Comparison of ENCODE assay signal across 18 mouse cellular contexts in the genomic region with DNA sequence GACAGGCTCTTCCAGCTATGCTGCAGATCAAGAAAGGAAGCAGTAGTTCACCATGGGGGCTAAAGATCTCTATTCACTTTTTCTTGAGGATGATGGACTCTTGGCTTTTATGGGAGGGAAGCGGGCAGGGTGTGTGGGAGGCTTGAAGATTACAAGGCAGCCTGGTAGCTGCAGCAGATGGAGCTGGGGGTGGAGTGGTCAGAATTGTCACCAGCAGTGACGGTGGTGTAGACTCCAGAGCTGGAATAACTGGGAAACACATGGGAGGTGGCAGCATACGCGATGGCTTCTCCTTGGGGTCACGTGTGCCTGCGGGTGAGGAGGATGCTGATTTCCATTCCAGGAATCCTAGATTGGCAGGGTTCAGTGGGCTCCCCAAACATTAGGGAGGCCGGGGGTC. TPM values are rescaled to one million over a fixed set of nuclear protein-coding genes. Genes with fewer than 3 reads are reported as not detected.
A peak's percentile ranks its signal among the peaks of the same experiment; 100 is the strongest.
DNase-seq lines count a peak whose midpoint lies in the region; ATAC-seq and TF ChIP-seq lines count a peak whose summit lies in the region.
"Had no signal": no experiment of that assay in that cellular context is flagged by ENCODE, and none has a peak within 500 bp of the region (broad histone marks: within the 10 kb centered on the region; RNA-seq: fewer than 3 reads in every experiment).

No protein-coding gene starts in this region.

- peaks cover 1% of the 10 kb centered on the region for H3K27me3 ChIP-seq in megakaryocyte, embryonic 14.5 days (replicated peaks)

- ATAC-seq in megakaryocyte, adult 5-6 weeks (ENCODE audit: poor library complexity, severe bottlenecking), result no peak
- ATAC-seq: inflammation-experienced regulatory T-cells, adult 6 months had no signal

- no peaks in the 10 kb centered on the region for H3K4me1 ChIP-seq in megakaryocyte, embryonic 14.5 days
- H3K4me1 ChIP-seq: embryonic facial prominence, embryonic 12.5 days; lung, embryonic 15.5 days had no signal

- no peaks in the 10 kb centered on the region for H3K9me3 ChIP-seq in megakaryocyte, embryonic 14.5 days
- H3K9me3 ChIP-seq: embryonic facial prominence, embryonic 12.5 days; lung, embryonic 15.5 days; neural tube, embryonic 13.5 days had no signal

- intact Hi-C loops in left cerebral cortex, postnatal 14 days (cut with DNase I), result no loop called here
- intact Hi-C loops in heart, postnatal 14 days (cut with DNase I), result no loop called here

- H3K27ac ChIP-seq in layer of hippocampus, adult 2 months, result peak overlapping the region; percentile 91
- H3K27ac ChIP-seq: embryonic facial prominence, embryonic 12.5 days; lung, embryonic 15.5 days; neural tube, embryonic 13.5 days had no signal

- TF ChIP-seq CTCF in layer of hippocampus, adult 2 months (conservative IDR thresholded peaks at IDR 0.05), result no peak

- peak overlapping the region; percentile 4 for H3K4me3 ChIP-seq in megakaryocyte, embryonic 14.5 days (replicated peaks)
- H3K4me3 ChIP-seq in layer of hippocampus, adult 2 months, result peak overlapping the region; percentile 61
- H3K4me3 ChIP-seq: embryonic facial prominence, embryonic 12.5 days; lung, embryonic 15.5 days; neural tube, embryonic 13.5 days had no signal

- H3K36me3 ChIP-seq in megakaryocyte, embryonic 14.5 days (replicated peaks; ENCODE audit: low read length), result no peaks in the 10 kb centered on the region
- H3K36me3 ChIP-seq: embryonic facial prominence, embryonic 12.5 days; G1E; lung, embryonic 15.5 days; neural tube, embryonic 13.5 days had no signal

- peak; percentile 42 to 67 for DNase-seq in layer of hippocampus, adult 2 months (ENCODE audit: low spot score in 2 of 2)
- peak; percentile 80 to 91 for DNase-seq in left cerebral cortex, postnatal 14 days (ENCODE audit: low spot score in 2 of 2)
- DNase-seq in adrenal gland, adult (ENCODE audit: inconsistent age in 2 of 2, low spot score in 1 of 2), result no peak
- DNase-seq in heart, postnatal 14 days, result no peak
- DNase-seq in retina, postnatal 1 day, result no peak
- DNase-seq: adrenal gland, adult 2 months; cerebellum, adult 11-12 months; cerebellum, postnatal 36 days; gastrocnemius, postnatal 14 days; heart, postnatal 4 days; kidney, adult 9 months had no signal

RNA-seq across cellular contexts. Expression of a gene that starts 3.8 kb away (rescaled TPM):
- 0.01 TPM in 1 of 2 replicates, not detected in the other for polyA plus RNA-seq in megakaryocyte, embryonic 14.5 days (2012; ENCODE audit: insufficient read depth, low replicate concordance)
- total RNA-seq in megakaryocyte, adult 5-6 weeks (2015), result 0.07 TPM in 1 of 2 replicates, not detected in the other
- 0.04 and 1.4 TPM in 2 replicates for total RNA-seq in megakaryocyte, adult 5-6 weeks (2017)
- total RNA-seq in layer of hippocampus, adult 2 months (2021), result 100 to 1,000 TPM; 307 to 310 TPM
- total RNA-seq in left cerebral cortex, postnatal 14 days (2021), result 100 to 1,000 TPM; 449 to 512 TPM
- 1 to 10 TPM; 7.2 to 7.4 TPM for total RNA-seq in heart, postnatal 14 days (2021)
- polyA plus RNA-seq: G1E had no signal

Comparison
In these comparisons a context has a peak if more than half of its experiments do, and no peak if none do; other contexts are left out.
1. DNase-seq: peak in layer of hippocampus, adult 2 months (2 of 2) and left cerebral cortex, postnatal 14 days (2 of 2); none in adrenal gland, adult (0 of 2), heart, postnatal 14 days (0 of 2) and retina, postnatal 1 day (single experiment).
2. RNA of a gene that starts 3.8 kb away (total RNA-seq): 449 to 512 TPM in left cerebral cortex, postnatal 14 days and 307 to 310 TPM in layer of hippocampus, adult 2 months; 7.2 to 7.4 TPM in heart, postnatal 14 days and 0.04 to 1.4 TPM in megakaryocyte, adult 5-6 weeks; every median in the first group is over 10 times any median in the second.